Mouse (Mus musculus) midbrain, postnatal 0 days (tissue): ENCODE measurements around the gene Mrpl51. TPM values are rescaled to one million over a fixed set of nuclear protein-coding genes. Genes with fewer than 3 reads are reported as not detected.
A peak's percentile ranks its signal among the peaks of the same experiment; 100 is the strongest.

Experiments used
- ATAC-seq: fragments of 200-750 bp; cut with Nextera tagmentation; 2 replicates; pipeline ENCODE4 v1.8.0; 2017; ENCODE audit warnings: moderate number of reproducible peaks, mild to moderate bottlenecking, moderate TSS enrichment, moderate library complexity; ENCODE audit not compliant: low FRiP score
- DNase-seq: peaks from one replicate; pipeline ENCODE4 v3.0.0-alpha.2; 2015; ENCODE audit warnings: low spot score
- H3K27ac ChIP-seq: fragments of 300-500 bp; sonication (generic); 2 replicates; pipeline ENCODE4 v1.5.1; 2014; ENCODE audit warnings: low read depth, mild to moderate bottlenecking, low read length, mixed read lengths
- H3K27me3 ChIP-seq: fragments of 300-500 bp; sonication (generic); 2 replicates; pipeline ENCODE4 v1.6.1; 2014; ENCODE audit warnings: low read length, control low read depth, mixed read lengths; ENCODE audit not compliant: insufficient read depth
- H3K36me3 ChIP-seq: fragments of 300-500 bp; sonication (generic); 2 replicates; pipeline ENCODE4 v1.6.1; 2014; ENCODE audit warnings: low read length, control low read depth, mixed read lengths; ENCODE audit not compliant: insufficient read depth
- H3K4me1 ChIP-seq: fragments of 300-500 bp; sonication (generic); 2 replicates; pipeline ENCODE4 v1.6.1; 2014; ENCODE audit warnings: mild to moderate bottlenecking, control low read depth, antibody characterized with exemption, low read length, mixed read lengths; ENCODE audit not compliant: insufficient read depth
- H3K4me2 ChIP-seq: fragments of 300-500 bp; sonication (generic); 2 replicates; pipeline ENCODE4 v1.6.1; 2014; ENCODE audit warnings: low read depth, mild to moderate bottlenecking, low read length, mixed read lengths; ENCODE audit not compliant: poor library complexity, severe bottlenecking
- H3K4me3 ChIP-seq: fragments of 300-500 bp; sonication (generic); 2 replicates; pipeline ENCODE4 v1.5.1; 2014; ENCODE audit warnings: low read depth, mild to moderate bottlenecking, low read length, moderate library complexity
- H3K9ac ChIP-seq: fragments of 300-500 bp; sonication (generic); replicated peaks from 2 replicates; pipeline ENCODE4 v1.6.1; 2014; ENCODE audit warnings: mild to moderate bottlenecking, low read length, moderate library complexity, mixed read lengths; ENCODE audit not compliant: poor library complexity, severe bottlenecking
- H3K9me3 ChIP-seq: fragments of 300-500 bp; sonication (generic); 2 replicates; pipeline ENCODE4 v1.6.1; 2016; ENCODE audit warnings: low read length, control low read depth
- CTCF ChIP-seq: IDR thresholded peaks from 2 replicates; pipeline ENCODE4 v1.5.1; 2016; ENCODE audit warnings: antibody characterized with exemption, mild to moderate bottlenecking
- WGBS: fragments of 180-500 bp; shearing (Covaris S2); extraction: QIAGEN DNeasy Blood & Tissue Kit; methylation state at CpG from one replicate; pipeline ENCODE4 v1.1.7; 2014; 5-methylcytosine and 5-hydroxymethylcytosine counted together
- polyA plus RNA-seq: library from polyadenylated mRNA; unstranded; fragments of >200 nt; fragmentation: Nextera tagmentation; extraction: Ambion mirVana; gene quantifications from 2 replicates; pipeline ENCODE4 v1.2.1, GENCODE M21; 2015
- total RNA-seq: library from RNA; depleted of rRNA; stranded (reverse); fragments of >200 nt; gene quantifications from 2 replicates; pipeline ENCODE4 v1.2.3, GENCODE M21; 2014

The Mrpl51 gene
- total and polyA plus RNA-seq, 2 experiments from 2014 or later, result 48.2 to 136 TPM

GRCm38 (mm10) chr6:125231117-125232044 lies 39.8 kb downstream of the Mrpl51 start, which contains the start of gene Tapbpl:
Gene Tapbpl, minus strand, starts transcription at chr6:125231860.
- peak; percentile 76 for ATAC-seq
- H3K4me1 ChIP-seq, result no peaks in the 10 kb centered on the region
- H3K9me3 ChIP-seq, result no peaks in the 10 kb centered on the region
- no peak for TF ChIP-seq CTCF
- H3K4me3 ChIP-seq, result peak within 1 kb of the TSS; percentile 38
- peak within 1 kb of the TSS; percentile 84 for H3K4me2 ChIP-seq
- H3K9ac ChIP-seq, result peak within 1 kb of the TSS; percentile 74
- peak; percentile 81 for DNase-seq
- H3K36me3 ChIP-seq, result no peaks in the 10 kb centered on the region
- H3K27ac ChIP-seq, result peak within 1 kb of the TSS; percentile 72
- no peaks in the 10 kb centered on the region for H3K27me3 ChIP-seq
- 6% methylated on average over 16 of the region's 16 CpGs for WGBS

GRCm38 (mm10) chr6:125232045-125232437 lies 40.4 kb downstream of the Mrpl51 start:
- ATAC-seq (no peak), DNase-seq (no peak)
- Histone ChIP-seq H3K9me3 (no peaks in the 10 kb centered on the region), H3K4me3 (peak overlapping the region; percentile 38), H3K4me1 (no peaks in the 10 kb centered on the region), H3K27ac (no peak overlapping the region), H3K36me3 (no peaks in the 10 kb centered on the region), H3K4me2 (peak overlapping the region; percentile 84), H3K27me3 (no peaks in the 10 kb centered on the region), H3K9ac (no peak overlapping the region)
- WGBS, result 55% methylated on average over 4 of the region's 4 CpGs
- TF ChIP-seq CTCF, result no peak

GRCm38 (mm10) chr6:125232516-125232915 lies 40.9 kb downstream of the Mrpl51 start:
- H3K27me3 ChIP-seq, result no peaks in the 10 kb centered on the region
- H3K36me3 ChIP-seq, result no peaks in the 10 kb centered on the region
- no peak overlapping the region for H3K27ac ChIP-seq
- TF ChIP-seq CTCF, result no peak
- 88% methylated on average over 6 of the region's 6 CpGs for WGBS
- no peak overlapping the region for H3K9ac ChIP-seq
- no peak overlapping the region for H3K4me2 ChIP-seq
- H3K4me1 ChIP-seq, result no peaks in the 10 kb centered on the region
- H3K9me3 ChIP-seq, result no peaks in the 10 kb centered on the region
- H3K4me3 ChIP-seq, result no peak overlapping the region
- DNase-seq (no peak), ATAC-seq (no peak)

- Histone ChIP-seq H3K36me3 (no peaks in the 10 kb centered on the region), H3K9ac (no peak overlapping the region), H3K4me1 (no peaks in the 10 kb centered on the region), H3K9me3 (no peaks in the 10 kb centered on the region), H3K27ac (no peak overlapping the region), H3K27me3 (no peaks in the 10 kb centered on the region), H3K4me2 (no peak overlapping the region), H3K4me3 (no peak overlapping the region)
- ATAC-seq (no peak), DNase-seq (no peak)
- WGBS, result 52% methylated on average over 7 of the region's 7 CpGs
- no peak for TF ChIP-seq CTCF
These were observed 42.4 kb downstream of the Mrpl51 start for GRCm38 (mm10) chr6:125233816-125234519.

GRCm38 (mm10) chr6:125234520-125234828 lies 42.9 kb downstream of the Mrpl51 start:
- WGBS, result 72% methylated on average over 5 of the region's 5 CpGs
- Histone ChIP-seq H3K27me3 (no peaks in the 10 kb centered on the region), H3K9ac (no peak overlapping the region), H3K4me3 (no peak overlapping the region), H3K36me3 (no peaks in the 10 kb centered on the region), H3K27ac (no peak overlapping the region), H3K4me1 (no peaks in the 10 kb centered on the region), H3K4me2 (no peak overlapping the region), H3K9me3 (no peaks in the 10 kb centered on the region)
- ATAC-seq (no peak), DNase-seq (no peak)
- TF ChIP-seq CTCF, result no peak

GRCm38 (mm10) chr6:125236341-125236740 lies 44.7 kb downstream of the Mrpl51 start:
- Histone ChIP-seq H3K4me1 (no peaks in the 10 kb centered on the region), H3K27ac (no peak overlapping the region), H3K36me3 (no peaks in the 10 kb centered on the region), H3K27me3 (no peaks in the 10 kb centered on the region), H3K9ac (no peak overlapping the region), H3K4me2 (no peak overlapping the region), H3K9me3 (no peaks in the 10 kb centered on the region), H3K4me3 (no peak overlapping the region)
- DNase-seq (no peak), ATAC-seq (no peak)
- TF ChIP-seq CTCF, result no peak
- WGBS, result 68% methylated on average over 6 of the region's 6 CpGs
